Mouse (Mus musculus) lung, postnatal 0 days (tissue): ENCODE results near the gene Gm49361.
A peak's percentile ranks its signal among the peaks of the same experiment; 100 is the strongest.

Source experiments
- CTCF ChIP-seq: IDR thresholded peaks from 2 replicates; pipeline ENCODE4 v1.5.1; 2016; ENCODE audit warnings: antibody characterized with exemption, mild to moderate bottlenecking
- EP300 ChIP-seq: IDR thresholded peaks from 2 replicates; pipeline ENCODE4 v1.6.1; 2016; ENCODE audit warnings: antibody characterized with exemption, mild to moderate bottlenecking, control low read depth

DNA sequence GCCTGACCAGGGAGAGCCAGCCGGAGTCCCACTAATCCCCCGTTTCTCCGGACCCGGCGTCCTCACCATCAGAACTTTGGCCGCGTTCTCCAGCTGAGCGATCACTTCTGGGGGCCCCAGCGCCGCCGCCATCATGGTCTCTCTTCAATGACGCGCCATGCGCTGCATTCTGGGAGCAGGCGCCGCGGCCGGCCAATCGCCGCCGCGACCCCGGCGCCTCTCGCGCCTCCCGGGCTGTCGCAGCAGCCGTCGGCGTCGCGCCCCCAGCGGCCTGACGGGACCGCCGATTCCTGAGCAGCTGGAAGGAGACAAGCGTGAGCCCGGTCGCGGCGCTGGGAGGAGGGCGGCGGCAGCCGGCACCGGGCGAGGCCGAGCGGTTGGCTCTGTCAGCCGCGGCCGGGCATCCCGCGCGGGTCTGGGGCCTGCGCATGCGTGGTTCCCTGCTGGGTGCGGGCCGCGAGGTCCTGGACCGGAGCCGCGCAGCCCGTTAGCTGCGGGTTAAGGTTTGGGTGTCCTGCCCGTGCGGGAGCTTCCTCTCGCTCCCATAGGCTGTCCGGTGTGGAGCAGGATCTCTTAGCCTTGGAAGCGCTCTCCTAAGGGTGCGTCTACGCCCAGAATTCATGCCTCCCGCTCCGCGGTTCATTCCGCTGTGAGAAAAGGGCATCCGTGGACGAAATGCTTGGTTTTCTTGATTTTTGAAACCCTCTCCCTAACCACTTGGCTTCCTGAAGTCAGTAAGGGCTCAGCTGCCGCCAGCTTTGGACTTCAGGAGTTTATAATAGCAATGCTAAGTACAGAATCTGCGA lies 80.9 kb downstream of the Gm49361 start, which contains the start of gene Xpo4:
- no peak for TF ChIP-seq EP300
- peak; percentile 44 for TF ChIP-seq CTCF
